Mouse (Mus musculus) testis, postnatal 14 days (tissue): Measurements from ENCODE around the gene Notum.

Experiments used
- DNase-seq: peaks from one replicate; pipeline ENCODE4 v3.0.0; 2021; ENCODE audit warnings: low spot score

Gene Notum

GRCm38 (mm10) chr11:120617519-120618112 is 43.4 kb downstream of the Notum start, which contains the start of gene Pcyt2:
Gene Pcyt2 (minus strand): TSS chr11:120617936.
- DNase-seq, result peak; percentile 91

GRCm38 (mm10) chr11:120616617-120617294 is 44.2 kb downstream of the Notum start:
- no peak for DNase-seq

- no peak for DNase-seq
These were observed 45.3 kb downstream of the Notum start for GRCm38 (mm10) chr11:120615606-120616203.

GRCm38 (mm10) chr11:120615167-120615566 is 45.8 kb downstream of the Notum start:
- no peak for DNase-seq

DNA sequence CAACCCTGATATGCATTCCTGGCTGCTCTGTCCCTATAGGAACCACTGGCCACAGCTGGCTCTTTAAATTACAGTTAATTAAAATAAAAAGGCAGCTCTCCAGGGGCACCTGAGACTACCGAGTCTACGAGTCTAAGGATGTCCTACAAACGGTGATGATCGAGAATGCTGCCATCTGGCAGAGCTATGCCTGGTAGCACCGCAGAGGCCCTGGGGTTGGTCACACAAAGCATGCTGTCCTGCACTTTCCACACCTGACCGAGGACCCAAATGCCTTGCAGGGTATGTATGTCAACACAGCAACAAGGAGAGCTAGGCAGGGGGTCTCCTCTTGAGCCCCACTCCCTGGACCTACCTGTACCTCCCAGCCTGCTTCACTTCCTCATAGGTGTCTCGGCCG is 47.0 kb downstream of the Notum start:
- DNase-seq, result no peak

GRCm38 (mm10) chr11:120613481-120613972 is 47.4 kb downstream of the Notum start:
- DNase-seq, result no peak

DNA sequence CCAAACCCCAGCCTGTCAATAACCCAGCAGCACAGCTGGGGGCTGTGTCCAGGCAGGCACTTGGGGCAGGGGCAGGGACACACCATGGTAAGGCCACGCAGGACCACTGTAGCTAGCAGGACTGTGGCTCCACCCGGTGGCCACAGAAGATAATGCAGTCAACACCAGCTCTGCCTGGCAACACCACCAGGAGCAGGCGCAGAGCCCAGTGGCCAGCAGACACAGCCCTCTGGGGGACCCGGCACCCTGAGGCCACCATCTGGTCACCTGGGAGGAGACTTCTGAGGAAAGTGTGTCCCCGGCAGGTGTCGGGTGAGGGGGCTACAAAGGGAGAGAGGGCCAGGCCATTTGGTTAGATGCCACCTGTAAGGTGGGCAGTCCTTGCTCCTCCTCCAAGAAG is 48.2 kb downstream of the Notum start:
- DNase-seq, result no peak

GRCm38 (mm10) chr11:120610477-120611046 is 50.4 kb downstream of the Notum start:
- no peak for DNase-seq

- DNase-seq, result no peak
These were observed 51.7 kb downstream of the Notum start for GRCm38 (mm10) chr11:120609250-120609649.

DNA sequence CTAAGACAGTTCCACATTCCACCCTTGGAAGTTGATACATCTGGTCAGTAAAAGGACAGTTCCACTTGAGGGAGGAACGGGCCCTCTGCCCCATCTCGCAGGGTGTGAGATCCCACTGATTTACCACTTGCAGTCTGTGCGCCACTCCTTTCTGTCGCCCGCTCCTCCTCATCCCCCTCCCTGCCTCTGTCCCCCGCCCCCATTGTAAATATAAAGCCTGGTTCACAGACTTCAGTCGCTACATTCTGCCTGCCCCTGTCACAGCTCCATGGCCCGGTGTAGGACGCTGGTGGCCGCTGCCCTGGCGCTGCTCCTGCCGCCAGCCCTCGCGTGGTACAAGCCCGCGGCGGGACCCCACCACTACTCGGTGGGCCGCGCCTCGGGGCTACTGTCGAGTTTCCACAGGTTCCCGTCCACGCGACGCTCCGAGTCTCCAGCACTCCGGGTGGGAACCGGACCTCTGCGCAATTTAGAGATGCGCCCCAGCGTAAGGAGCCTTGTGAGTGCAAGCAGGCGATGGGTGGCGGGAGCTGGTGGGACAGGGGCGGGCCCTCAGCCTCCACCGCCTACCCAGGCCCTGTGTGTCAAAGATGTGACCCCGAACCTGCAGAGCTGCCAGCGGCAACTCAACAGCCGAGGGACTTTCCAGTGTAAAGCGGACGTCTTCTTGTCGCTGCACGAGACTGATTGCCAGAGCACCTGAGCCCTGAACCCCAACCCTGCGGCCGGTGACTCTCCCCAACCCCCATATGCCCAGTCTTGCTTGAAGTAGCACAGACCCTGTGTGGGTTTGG is 52.5 kb downstream of the Notum start, which contains the start of gene Npb:
Gene Npb, plus strand, starts transcription at position 237 of the 794 bp plus-strand sequence.
- no peak for DNase-seq

DNA sequence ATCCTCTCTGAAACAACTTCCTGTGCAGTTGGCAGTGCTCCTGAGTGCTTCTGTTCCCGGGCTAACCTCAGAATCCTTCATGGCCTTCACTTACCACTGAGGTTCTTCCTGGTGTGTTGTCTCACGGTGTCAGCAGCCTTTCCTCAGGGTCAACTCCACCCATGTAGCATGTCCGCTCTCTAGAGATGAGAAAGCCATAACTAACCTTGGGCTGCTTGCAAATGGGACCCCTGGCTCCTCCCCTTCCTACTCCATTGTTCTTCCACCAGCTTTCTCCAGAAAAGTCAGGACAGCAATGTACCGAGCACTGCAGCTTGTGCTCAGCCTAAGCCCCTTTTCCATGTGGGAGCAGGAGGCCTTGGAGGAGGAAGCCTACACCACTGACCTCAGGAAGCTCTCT is 54.2 kb downstream of the Notum start:
- DNase-seq, result no peak

- no peak for DNase-seq
These were observed 55.3 kb downstream of the Notum start for GRCm38 (mm10) chr11:120605667-120606066.
